Mouse (Mus musculus) liver, embryonic 15.5 days (tissue): ENCODE data around the gene Tmbim1. TPM values are rescaled to one million over a fixed set of nuclear protein-coding genes. Genes with fewer than 3 reads are reported as not detected.
"Not testable (repeated sequence)": the region's sequence is repeated elsewhere in the genome, so short reads cannot be mapped to it uniquely, and the experiment has no call there.

Experiments
- ATAC-seq: fragments of 200-750 bp; cut with Nextera tagmentation; 2 replicates; pipeline ENCODE4 v1.8.0; 2017; ENCODE audit warnings: moderate number of reproducible peaks, mild to moderate bottlenecking, moderate library complexity; ENCODE audit not compliant: insufficient read depth
- H3K27ac ChIP-seq: fragments of 300-500 bp; sonication (generic); replicated peaks from 2 replicates; pipeline ENCODE4 v1.5.1; 2015; ENCODE audit warnings: mild to moderate bottlenecking, inconsistent platforms
- H3K27me3 ChIP-seq: fragments of 300-500 bp; sonication (generic); 2 replicates; pipeline ENCODE4 v1.6.1; 2015; ENCODE audit warnings: mild to moderate bottlenecking, inconsistent platforms
- H3K36me3 ChIP-seq: fragments of 300-500 bp; sonication (generic); replicated peaks from 2 replicates; pipeline ENCODE4 v1.6.1; 2015; ENCODE audit warnings: moderate library complexity, mild to moderate bottlenecking, inconsistent platforms
- H3K4me1 ChIP-seq: fragments of 300-500 bp; sonication (generic); replicated peaks from 2 replicates; pipeline ENCODE4 v1.6.1; 2015; ENCODE audit warnings: inconsistent platforms
- H3K4me2 ChIP-seq: fragments of 300-500 bp; sonication (generic); 2 replicates; pipeline ENCODE4 v1.6.1; 2015; ENCODE audit warnings: moderate library complexity, mild to moderate bottlenecking, inconsistent platforms
- H3K4me3 ChIP-seq: fragments of 300-500 bp; sonication (generic); replicated peaks from 2 replicates; pipeline ENCODE4 v1.5.1; 2015; ENCODE audit warnings: mild to moderate bottlenecking, inconsistent platforms
- H3K9ac ChIP-seq: fragments of 300-500 bp; sonication (generic); 2 replicates; pipeline ENCODE4 v1.6.1; 2015; ENCODE audit warnings: moderate library complexity, mild to moderate bottlenecking, inconsistent platforms
- H3K9me3 ChIP-seq: fragments of 300-500 bp; sonication (generic); replicated peaks from 2 replicates; pipeline ENCODE4 v1.6.1; 2016; ENCODE audit warnings: inconsistent platforms
- WGBS: fragments of 180-500 bp; shearing (Covaris S2); methylation state at CpG from one replicate; pipeline ENCODE4 v1.1.7; 2015; ENCODE audit warnings: mixed read lengths; ENCODE audit not compliant: insufficient replicate concordance; 5-methylcytosine and 5-hydroxymethylcytosine counted together
- polyA plus RNA-seq: library from polyadenylated mRNA; unstranded; fragments of >200 nt; fragmentation: Nextera tagmentation; extraction: Ambion mirVana; gene quantifications from 2 replicates; pipeline ENCODE4 v1.2.1, GENCODE M21; 2015

Tmbim1 gene
- polyA plus RNA-seq: 15.4 and 18.7 TPM in 2 replicates

DNA sequence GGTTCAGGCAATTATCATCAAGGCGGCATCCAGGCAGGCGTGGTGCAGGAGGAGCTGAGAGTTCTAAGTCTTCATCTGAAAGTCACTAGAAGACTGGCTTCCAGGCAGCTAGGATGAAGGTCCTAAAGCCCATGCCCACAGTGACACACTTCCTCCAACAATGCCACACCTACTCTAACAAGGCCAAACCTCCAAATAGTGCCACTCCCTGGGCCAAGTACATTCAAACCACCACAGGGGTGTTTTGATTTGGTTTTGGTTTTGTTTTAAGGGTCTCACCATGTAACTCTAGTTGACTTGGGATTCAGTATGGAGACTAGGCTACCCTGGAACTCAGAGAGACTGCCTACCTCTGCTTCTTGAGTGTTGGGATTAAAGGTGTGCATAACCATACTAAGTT, at the start of gene Tmbim1:
Tmbim1 (minus strand) TSS at position 101 of the 400 bp plus-strand sequence.
- Histone ChIP-seq H3K36me3 (no peaks in the 10 kb centered on the region), H3K4me3 (peak within 1 kb of the TSS; percentile 71), H3K27me3 (no peaks in the 10 kb centered on the region), H3K4me1 (peaks cover 70% of the 10 kb centered on the region), H3K27ac (peak within 1 kb of the TSS; percentile 76), H3K9me3 (no peaks in the 10 kb centered on the region), H3K9ac (peak within 1 kb of the TSS; percentile 73; the same call in 1 of the 2 replicates), H3K4me2 (peak within 1 kb of the TSS; percentile 84)
- no peak for ATAC-seq
- 86% methylated on average over 2 of the region's 2 CpGs for WGBS

DNA sequence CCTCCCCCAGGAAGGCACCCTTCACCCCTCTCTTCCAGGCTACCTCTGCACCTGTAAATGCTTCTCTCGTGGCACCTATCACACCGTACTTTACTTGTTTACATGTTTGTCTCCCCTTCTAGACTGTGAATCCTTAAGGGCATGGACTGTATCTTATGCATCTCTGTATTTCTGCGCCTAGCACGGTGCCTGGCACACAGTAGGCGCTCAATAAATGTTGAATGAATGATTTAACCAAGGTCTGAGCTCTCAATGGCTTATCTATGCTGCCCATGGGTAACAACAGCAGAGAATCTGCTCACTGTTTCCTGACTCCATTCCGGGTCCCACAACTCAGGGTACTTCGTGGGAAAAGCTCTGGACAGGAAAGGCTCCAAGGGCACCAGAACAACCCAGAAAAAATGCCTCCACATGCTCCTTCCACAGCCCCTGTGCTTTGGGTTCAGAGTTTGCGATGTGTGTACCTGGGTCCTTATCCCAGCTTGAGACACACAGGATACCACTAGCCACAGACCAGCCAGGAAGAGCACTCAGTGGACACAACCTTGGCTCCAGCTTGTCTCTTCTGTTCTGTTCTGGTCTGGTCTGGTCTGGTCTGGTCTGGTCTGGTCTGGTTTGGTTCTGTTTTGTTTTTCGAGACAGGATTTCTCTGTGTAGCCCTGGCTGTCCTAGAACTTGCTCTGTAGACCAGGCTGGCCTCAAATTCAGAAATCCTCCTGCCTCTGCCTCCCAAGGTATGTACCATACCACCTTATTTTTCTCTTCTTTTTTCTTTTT, 48.2 kb upstream of the Tmbim1 start:
- Histone ChIP-seq H3K27me3 (no peaks in the 10 kb centered on the region), H3K4me1 (no peaks in the 10 kb centered on the region), H3K4me2 (no peak overlapping the region), H3K9me3 (no peaks in the 10 kb centered on the region), H3K9ac (no peak overlapping the region), H3K36me3 (no peaks in the 10 kb centered on the region), H3K27ac (no peak overlapping the region), H3K4me3 (no peak overlapping the region)
- 63% methylated on average over 9 of the region's 9 CpGs for WGBS
- ATAC-seq: no peak

DNA sequence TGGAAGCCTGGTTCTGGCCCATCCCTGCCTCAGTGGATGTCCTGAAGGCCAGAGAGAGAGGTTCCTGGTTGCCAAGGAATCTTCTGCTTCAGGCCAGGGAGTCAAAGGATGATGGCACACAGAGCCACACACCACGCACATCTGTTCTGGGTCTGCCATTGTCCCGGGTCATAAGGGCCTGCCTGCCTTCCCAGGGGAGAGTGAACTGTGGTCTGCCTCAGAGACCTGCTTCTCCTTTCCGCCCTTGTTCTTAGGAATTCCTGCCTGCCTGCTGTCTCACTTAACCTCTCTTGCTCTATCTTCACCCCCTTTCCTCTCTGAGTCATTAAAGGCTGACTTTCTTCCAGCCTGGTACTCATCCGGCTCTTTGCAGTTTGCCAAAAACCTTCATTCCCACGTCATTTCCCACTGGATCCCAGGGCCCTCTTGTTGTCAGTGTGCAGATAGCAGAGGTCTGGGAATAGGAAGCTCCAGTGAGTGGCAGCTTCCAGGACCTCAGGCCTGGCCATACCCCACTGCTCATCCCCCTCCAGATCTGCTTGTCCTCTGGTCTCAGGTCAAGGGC, 47.2 kb upstream of the Tmbim1 start:
- H3K4me3 ChIP-seq: no peak overlapping the region
- no peak overlapping the region for H3K4me2 ChIP-seq
- no peaks in the 10 kb centered on the region for H3K9me3 ChIP-seq
- no peaks in the 10 kb centered on the region for H3K27me3 ChIP-seq
- no peak for ATAC-seq
- no peak overlapping the region for H3K27ac ChIP-seq
- no peak overlapping the region for H3K9ac ChIP-seq
- H3K4me1 ChIP-seq: no peaks in the 10 kb centered on the region
- 59% methylated on average over 5 of the region's 5 CpGs for WGBS
- H3K36me3 ChIP-seq: no peaks in the 10 kb centered on the region

DNA sequence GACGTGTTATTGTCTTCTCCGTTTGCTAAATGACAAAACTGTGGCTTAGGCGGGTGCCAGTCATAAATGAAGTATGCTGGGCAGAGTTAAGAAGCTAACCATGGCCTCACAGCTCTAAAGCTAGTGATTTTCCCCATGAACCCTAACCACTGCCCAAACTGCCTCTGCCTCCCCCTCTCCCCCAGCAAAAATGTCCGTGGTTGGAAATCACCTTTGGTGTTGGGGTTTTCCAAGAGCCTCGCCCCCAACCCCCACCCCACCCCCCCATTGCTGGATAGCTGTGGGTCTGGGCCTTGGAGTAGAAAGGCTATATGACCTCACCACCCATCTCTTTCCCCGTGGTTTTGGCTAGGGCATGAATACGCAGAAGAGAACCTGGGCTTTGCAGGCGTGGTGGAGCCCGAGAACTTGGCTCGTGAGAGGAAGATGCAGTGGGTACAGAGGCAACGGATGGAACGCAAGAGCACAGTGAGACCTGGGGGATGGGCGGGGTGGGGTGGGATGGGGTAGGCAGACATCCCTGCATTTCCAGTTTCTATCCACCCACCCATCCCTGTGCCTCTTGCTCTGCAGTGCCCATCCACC, 45.9 kb upstream of the Tmbim1 start:
- Histone ChIP-seq H3K27me3 (no peaks in the 10 kb centered on the region), H3K4me3 (no peak overlapping the region), H3K36me3 (no peaks in the 10 kb centered on the region), H3K4me2 (no peak overlapping the region), H3K27ac (no peak overlapping the region), H3K9me3 (no peaks in the 10 kb centered on the region), H3K9ac (no peak overlapping the region), H3K4me1 (no peaks in the 10 kb centered on the region)
- ATAC-seq: no peak
- WGBS: 64% methylated on average over 13 of the region's 13 CpGs

DNA sequence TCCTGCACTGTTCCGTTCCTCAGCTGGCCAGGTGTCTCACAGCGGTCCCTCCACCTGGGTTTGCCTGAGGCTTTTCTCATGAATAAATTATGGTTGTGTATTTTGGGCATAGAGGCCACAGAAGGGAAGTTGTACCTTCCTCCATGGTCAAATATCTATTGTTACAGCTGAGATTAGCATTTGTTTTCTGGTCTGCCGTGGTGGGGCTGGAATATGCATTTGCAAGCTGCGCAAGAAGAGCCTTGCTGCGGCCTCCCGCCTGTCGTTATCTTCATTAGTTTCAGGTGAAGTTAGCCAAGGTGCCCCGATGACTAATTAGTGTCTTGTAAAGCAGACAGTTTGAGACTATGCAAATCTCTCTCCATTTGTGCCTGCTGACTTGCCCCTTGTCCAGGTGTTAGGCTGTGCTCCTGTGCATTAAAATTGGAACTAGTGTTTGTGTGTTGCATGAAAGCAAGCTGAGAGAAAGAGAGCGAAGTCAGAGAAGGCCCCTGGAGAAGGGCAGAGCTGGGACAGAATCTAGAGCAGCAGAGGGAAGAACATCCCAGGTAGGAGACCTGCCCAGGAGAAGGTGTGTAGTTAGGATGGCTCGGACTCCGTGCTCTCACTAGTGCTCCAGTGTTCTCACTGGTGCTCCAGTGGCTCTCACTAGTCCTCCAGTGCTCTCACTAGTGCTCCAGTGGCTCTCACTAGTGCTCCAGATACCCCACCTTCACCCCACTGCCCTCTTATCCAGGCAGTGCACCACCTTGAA, 38.9 kb upstream of the Tmbim1 start:
- H3K4me2 ChIP-seq: no peak overlapping the region
- no peak overlapping the region for H3K4me3 ChIP-seq
- H3K27ac ChIP-seq: no peak overlapping the region
- no peak overlapping the region for H3K9ac ChIP-seq
- 67% methylated on average over 11 of the region's 11 CpGs for WGBS
- H3K36me3 ChIP-seq: no peaks in the 10 kb centered on the region
- peaks cover 10% of the 10 kb centered on the region for H3K4me1 ChIP-seq
- no peaks in the 10 kb centered on the region for H3K9me3 ChIP-seq
- no peaks in the 10 kb centered on the region for H3K27me3 ChIP-seq
- no peak for ATAC-seq

DNA sequence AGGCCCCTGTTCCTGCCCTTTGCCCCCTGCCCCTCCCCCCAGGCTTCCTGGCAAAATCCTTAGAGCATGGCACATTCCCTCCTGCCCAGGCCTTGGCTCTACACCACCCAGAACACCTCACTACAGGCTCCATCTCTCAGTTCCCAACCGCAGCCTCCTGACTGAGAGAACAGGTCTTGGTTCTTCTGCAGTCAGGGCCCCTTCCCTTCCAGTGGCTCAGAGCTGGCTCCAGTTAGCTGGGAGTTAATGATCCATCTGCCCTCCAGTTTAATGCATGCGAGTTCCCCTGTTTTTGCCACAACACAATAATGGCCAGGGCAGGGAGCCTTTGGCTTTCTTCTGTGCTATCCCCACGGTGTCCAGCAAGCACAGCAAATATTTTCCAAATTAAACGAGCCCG, 37.7 kb upstream of the Tmbim1 start:
- Histone ChIP-seq H3K4me2 (no peak overlapping the region), H3K27ac (no peak overlapping the region), H3K9ac (no peak overlapping the region), H3K4me1 (peaks cover 10% of the 10 kb centered on the region), H3K9me3 (no peaks in the 10 kb centered on the region), H3K27me3 (no peaks in the 10 kb centered on the region), H3K4me3 (no peak overlapping the region), H3K36me3 (no peaks in the 10 kb centered on the region)
- 61% methylated on average over 5 of the region's 5 CpGs for WGBS
- ATAC-seq: no peak

DNA sequence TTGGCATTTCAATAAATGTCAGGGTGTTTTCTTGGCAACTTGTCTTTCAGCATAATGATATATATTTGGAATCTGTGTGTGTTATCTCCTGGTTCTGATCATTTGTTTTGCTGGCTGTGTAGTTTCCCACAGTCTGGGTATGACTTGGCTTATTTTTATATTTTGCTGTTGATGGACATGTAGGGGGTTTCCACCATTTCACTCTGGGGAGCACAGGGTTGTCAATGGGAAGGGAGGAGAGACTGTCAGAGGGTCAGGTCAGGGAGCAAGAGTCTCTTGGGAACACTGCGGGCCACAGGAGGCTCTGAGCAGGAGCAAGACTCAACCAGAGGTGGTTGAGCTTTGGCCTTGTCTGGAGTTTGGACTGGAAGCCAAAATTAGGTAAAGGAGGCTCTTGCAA, 36.9 kb upstream of the Tmbim1 start:
- Histone ChIP-seq H3K4me1 (peaks cover 10% of the 10 kb centered on the region), H3K9ac (no peak overlapping the region), H3K4me3 (no peak overlapping the region), H3K27ac (no peak overlapping the region), H3K4me2 (no peak overlapping the region), H3K36me3 (no peaks in the 10 kb centered on the region), H3K27me3 (no peaks in the 10 kb centered on the region), H3K9me3 (no peaks in the 10 kb centered on the region)
- WGBS: 71% methylated on average over 1 of the region's 1 CpGs
- ATAC-seq: no peak

DNA sequence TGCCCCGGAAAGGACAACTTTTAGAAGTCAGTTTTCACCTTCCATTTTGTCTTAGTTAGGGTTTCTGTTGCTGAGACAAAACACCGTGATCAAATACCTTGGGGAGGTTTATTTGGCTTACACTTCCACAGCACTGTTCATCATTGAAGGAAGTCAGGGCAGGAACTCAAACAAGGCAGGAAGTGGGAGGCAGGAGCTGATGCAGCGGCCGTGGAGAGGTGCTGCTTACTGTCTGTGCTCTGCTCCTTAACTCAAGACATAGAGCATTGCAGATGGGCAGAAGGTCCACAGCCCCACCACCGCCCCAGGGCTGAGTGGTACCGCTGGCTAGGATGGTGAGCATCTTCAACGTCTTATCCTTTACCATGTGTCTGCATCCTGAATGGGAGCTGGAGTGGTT, 36.5 kb upstream of the Tmbim1 start:
- Histone ChIP-seq H3K27ac (no peak overlapping the region), H3K27me3 (no peaks in the 10 kb centered on the region), H3K4me1 (peaks cover 10% of the 10 kb centered on the region), H3K9ac (no peak overlapping the region), H3K36me3 (no peaks in the 10 kb centered on the region), H3K4me3 (no peak overlapping the region), H3K4me2 (no peak overlapping the region), H3K9me3 (no peaks in the 10 kb centered on the region)
- ATAC-seq: no peak
- 64% methylated on average over 7 of the region's 7 CpGs for WGBS

DNA sequence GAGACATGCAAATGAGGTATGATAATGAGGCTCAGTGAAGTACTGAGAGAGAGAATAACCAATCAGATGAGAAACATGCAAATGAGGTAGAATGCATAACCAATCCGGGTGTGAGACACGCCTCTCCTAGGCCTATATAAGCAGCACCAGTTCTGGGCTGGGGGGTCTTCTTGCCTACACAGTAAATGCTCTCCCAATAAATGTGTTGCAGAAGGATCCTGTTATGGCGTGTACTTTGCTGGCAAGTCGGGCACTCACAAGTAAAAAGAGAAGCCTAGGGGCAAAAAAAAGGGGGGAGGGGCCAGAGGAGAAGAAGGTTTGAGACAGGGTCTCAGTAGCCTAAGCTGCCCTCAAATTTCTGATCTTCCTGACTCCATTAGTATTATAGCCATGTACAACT, 35.6 kb upstream of the Tmbim1 start:
- not testable (repeated sequence) for H3K9ac ChIP-seq, H3K4me3 ChIP-seq, ATAC-seq, H3K4me1 ChIP-seq, H3K27me3 ChIP-seq, H3K36me3 ChIP-seq, H3K9me3 ChIP-seq, H3K27ac ChIP-seq, H3K4me2 ChIP-seq
- WGBS: 87% methylated on average over 4 of the region's 4 CpGs

DNA sequence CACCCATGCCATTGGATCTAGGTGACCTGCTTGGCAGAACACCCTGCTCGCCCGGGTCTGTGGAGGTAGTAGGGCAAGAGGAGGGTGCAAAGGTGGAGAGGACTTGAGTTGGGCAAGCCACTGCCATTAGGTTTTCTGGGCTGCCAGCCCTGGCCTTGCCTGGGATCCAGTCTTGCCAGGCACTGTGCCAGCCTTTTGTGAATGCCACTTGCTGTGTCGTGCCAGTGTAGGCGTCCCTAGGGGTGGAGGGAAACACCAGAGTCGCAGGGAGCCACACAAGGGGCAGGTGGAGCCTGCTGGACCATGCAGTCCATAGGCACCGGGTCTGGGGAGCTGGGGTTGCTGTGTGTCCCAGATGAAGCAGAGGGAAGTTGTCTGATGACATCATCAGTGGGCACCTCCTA, 34.9 kb upstream of the Tmbim1 start:
- H3K9ac ChIP-seq: no peak overlapping the region
- H3K4me1 ChIP-seq: peaks cover 10% of the 10 kb centered on the region
- H3K4me3 ChIP-seq: no peak overlapping the region
- 79% methylated on average over 6 of the region's 6 CpGs for WGBS
- no peaks in the 10 kb centered on the region for H3K9me3 ChIP-seq
- no peak overlapping the region for H3K4me2 ChIP-seq
- H3K27me3 ChIP-seq: no peaks in the 10 kb centered on the region
- no peak for ATAC-seq
- no peak overlapping the region for H3K27ac ChIP-seq
- no peaks in the 10 kb centered on the region for H3K36me3 ChIP-seq

DNA sequence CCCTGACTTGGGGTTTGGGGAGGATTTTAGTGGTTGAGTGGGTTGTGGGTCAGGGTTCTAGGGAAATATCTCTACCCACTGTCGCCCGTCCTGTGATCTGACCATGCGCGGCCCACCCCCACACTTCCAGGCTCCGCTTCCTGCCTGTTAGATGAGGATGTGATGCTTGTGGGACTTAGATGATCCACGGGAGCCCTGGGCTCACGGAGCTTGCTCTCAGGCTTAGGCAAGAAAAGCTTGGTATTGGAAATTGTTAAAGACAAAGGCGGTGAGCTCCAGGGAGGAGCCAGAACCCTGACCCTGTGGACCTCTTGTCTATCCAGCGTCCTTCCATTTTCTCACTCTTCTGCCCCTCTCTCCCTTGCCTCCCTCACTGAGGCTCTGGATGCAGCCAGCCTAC, 34.5 kb upstream of the Tmbim1 start:
- H3K9me3 ChIP-seq: no peaks in the 10 kb centered on the region
- H3K4me2 ChIP-seq: no peak overlapping the region
- no peak overlapping the region for H3K27ac ChIP-seq
- peaks cover 10% of the 10 kb centered on the region for H3K4me1 ChIP-seq
- H3K4me3 ChIP-seq: no peak overlapping the region
- no peaks in the 10 kb centered on the region for H3K27me3 ChIP-seq
- WGBS: 84% methylated on average over 9 of the region's 9 CpGs
- no peak for ATAC-seq
- no peak overlapping the region for H3K9ac ChIP-seq
- H3K36me3 ChIP-seq: no peaks in the 10 kb centered on the region
